ENCODE assay signal across 9 mouse cellular contexts in genomic region chr3:41509441-41509840, GRCm38 (mm10). TPM values are rescaled to one million over a fixed set of nuclear protein-coding genes. Genes with fewer than 3 reads are reported as not detected.
A peak's percentile ranks its signal among the peaks of the same experiment; 100 is the strongest.
DNase-seq lines count a peak whose midpoint lies in the region; ATAC-seq lines count a peak whose summit lies in the region.
"Had no signal": no experiment of that assay in that cellular context is flagged by ENCODE, and none has a peak within 500 bp of the region (broad histone marks: within the 10 kb centered on the region; RNA-seq: fewer than 3 reads in every experiment).

No protein-coding gene starts in this region.

- no peak overlapping the region for H3K4me3 ChIP-seq in intestine, embryonic 15.5 days (replicated peaks)
- no peak overlapping the region for H3K4me3 ChIP-seq in lung, embryonic 15.5 days
- H3K4me3 ChIP-seq: midbrain, embryonic 12.5 days had no signal

- H3K4me2 ChIP-seq in intestine, embryonic 15.5 days (replicated peaks): no peak overlapping the region
- H3K4me2 ChIP-seq in lung, embryonic 15.5 days: no peak overlapping the region
- H3K4me2 ChIP-seq: midbrain, embryonic 12.5 days had no signal

- peak; percentile 47; the same call in 1 of the 2 replicates for ATAC-seq in intestine, embryonic 15.5 days
- ATAC-seq in lung, embryonic 15.5 days (ENCODE audit: borderline replicate concordance, extremely low read depth, low FRiP score, low TSS enrichment): peak; percentile 52; the same call in 1 of the 2 replicates

- 93% methylated on average over 2 of the region's 2 CpGs for WGBS in intestine, embryonic 15.5 days
- WGBS in lung, embryonic 15.5 days: 93% methylated on average over 2 of the region's 2 CpGs

- no peaks in the 10 kb centered on the region for H3K27me3 ChIP-seq in intestine, embryonic 15.5 days (replicated peaks)
- H3K27me3 ChIP-seq in lung, embryonic 15.5 days: no peaks in the 10 kb centered on the region
- H3K27me3 ChIP-seq: midbrain, embryonic 12.5 days had no signal

- no peaks in the 10 kb centered on the region for H3K9me3 ChIP-seq in intestine, embryonic 15.5 days
- H3K9me3 ChIP-seq in lung, embryonic 15.5 days: no peaks in the 10 kb centered on the region
- H3K9me3 ChIP-seq: midbrain, embryonic 12.5 days had no signal

- no peak overlapping the region for H3K9ac ChIP-seq in intestine, embryonic 15.5 days
- H3K9ac ChIP-seq in lung, embryonic 15.5 days: no peak overlapping the region
- H3K9ac ChIP-seq: midbrain, embryonic 12.5 days had no signal

- no peak overlapping the region for H3K27ac ChIP-seq in intestine, embryonic 15.5 days
- H3K27ac ChIP-seq in lung, embryonic 15.5 days: no peak overlapping the region
- H3K27ac ChIP-seq: midbrain, embryonic 12.5 days had no signal

- DNase-seq in urinary bladder, adult 18-20 months (ENCODE audit: low spot score in 2 of 2): peak; percentile 38 to 78
- DNase-seq in urinary bladder, postnatal 10 days (ENCODE audit: low spot score): no peak
- DNase-seq in cerebellum, adult 9-10 months: no peak
- DNase-seq in thymus, postnatal 10 days (ENCODE audit: low spot score in 2 of 2): no peak
- no peak for DNase-seq in retina, embryonic 14.5 days (ENCODE audit: low spot score)
- DNase-seq in yolk sac, embryonic 10.5 days (ENCODE audit: low spot score): no peak

- H3K36me3 ChIP-seq in intestine, embryonic 15.5 days: no peaks in the 10 kb centered on the region
- no peaks in the 10 kb centered on the region for H3K36me3 ChIP-seq in lung, embryonic 15.5 days
- H3K36me3 ChIP-seq: midbrain, embryonic 12.5 days had no signal

- H3K4me1 ChIP-seq in intestine, embryonic 15.5 days (replicated peaks): no peaks in the 10 kb centered on the region
- H3K4me1 ChIP-seq in lung, embryonic 15.5 days: no peaks in the 10 kb centered on the region
- H3K4me1 ChIP-seq: midbrain, embryonic 12.5 days had no signal

RNA-seq across cellular contexts. Expression of gene Jade1, which starts 46.1 kb away (rescaled TPM):
- polyA plus RNA-seq in intestine, embryonic 15.5 days (2015; fragmentation: Nextera tagmentation; extraction: Ambion mirVana): 21.8 and 24.1 TPM in 2 replicates
- polyA plus RNA-seq in lung, embryonic 15.5 days (2015; fragmentation: Nextera tagmentation; extraction: Ambion mirVana): 10.9 and 11.0 TPM in 2 replicates

Comparison
In these comparisons a context has a peak if more than half of its experiments do, and no peak if none do; other contexts are left out.
1. DNase-seq: peak in urinary bladder, adult 18-20 months (2 of 2); none in urinary bladder, postnatal 10 days (single experiment), cerebellum, adult 9-10 months (single experiment), thymus, postnatal 10 days (0 of 2), retina, embryonic 14.5 days (single experiment) and yolk sac, embryonic 10.5 days (single experiment).